Mouse (Mus musculus): ENCODE data around the gene Emilin1.

The Emilin1 gene

DNA sequence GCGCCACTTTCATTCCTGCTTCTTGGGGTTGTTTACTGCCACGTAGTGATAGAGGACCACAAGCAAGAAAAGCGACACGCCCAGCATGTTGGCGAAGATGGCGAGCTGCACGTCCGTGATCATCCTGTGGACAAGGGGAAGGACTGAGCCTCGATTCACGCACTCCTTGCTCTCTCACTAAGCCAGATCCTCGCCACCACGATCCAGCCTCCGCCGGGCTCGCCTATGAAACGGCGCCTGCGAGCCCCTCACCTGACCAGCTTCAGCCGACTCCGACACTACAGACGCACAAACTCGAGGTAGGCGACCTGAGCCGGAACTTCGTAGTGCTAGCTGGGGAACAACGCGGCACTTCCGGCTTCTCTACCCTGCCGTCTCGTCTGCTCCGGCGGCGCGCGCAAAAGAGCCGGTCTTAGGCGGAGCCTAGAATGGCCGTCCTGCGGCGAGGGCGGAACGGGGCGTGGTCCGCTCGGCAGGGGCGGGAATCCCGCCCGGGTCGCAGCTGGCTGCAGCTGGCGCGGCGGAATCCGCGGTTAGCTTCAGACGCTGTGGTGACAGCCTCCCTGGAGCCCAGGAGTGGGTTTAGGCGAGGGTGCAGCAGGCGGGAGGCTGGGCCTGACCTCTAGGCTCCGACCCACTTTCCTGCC is 5.7 kb upstream of the Emilin1 start, which contains the start of gene Ost4:
TSS of gene Ost4 (minus strand) at position 376 of the 647 bp plus-strand sequence.
- DNase-seq (ENCODE audit: low spot score), result peak; percentile 96

DNA sequence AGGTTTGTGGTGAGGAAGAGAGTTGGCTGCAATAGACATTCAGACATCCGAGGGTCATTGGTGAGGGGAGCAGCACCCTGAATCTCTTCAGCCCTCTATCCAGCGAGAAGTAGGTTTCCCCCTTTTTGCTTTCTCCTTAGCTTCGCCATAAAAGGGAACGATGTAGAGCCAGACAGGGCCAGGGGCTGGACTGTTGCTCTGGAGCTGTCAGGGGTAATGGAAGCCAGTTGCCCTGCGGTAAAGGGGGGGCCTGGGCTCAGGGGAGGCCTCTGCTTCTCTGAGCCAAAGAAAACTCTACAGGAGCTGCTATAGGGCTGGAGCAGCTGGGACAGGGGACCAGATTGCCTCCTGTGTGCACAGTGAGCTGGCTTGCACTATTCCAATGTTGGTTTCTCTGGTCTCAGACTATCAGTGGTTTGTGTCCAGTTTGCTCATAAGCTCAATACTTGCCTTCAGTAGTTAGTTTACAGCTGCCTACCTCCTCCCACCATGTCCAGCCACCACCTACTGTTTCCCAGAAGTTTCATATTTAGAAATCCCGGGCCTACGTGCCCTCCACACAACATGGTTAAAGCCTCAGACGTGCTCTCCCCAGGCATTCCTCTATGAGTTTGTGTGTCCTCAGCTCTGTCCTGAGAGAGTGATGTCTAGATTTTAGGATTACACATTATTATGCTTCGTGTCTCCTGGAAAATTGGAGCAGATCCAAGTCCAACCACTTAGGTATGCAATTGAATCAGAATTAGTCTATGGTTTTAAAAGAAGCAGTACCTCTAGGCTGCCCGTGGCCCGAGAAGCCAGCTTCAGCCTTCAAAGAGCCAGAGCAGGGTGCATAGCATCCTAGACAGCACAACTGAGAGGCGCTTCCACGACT is 4.5 kb upstream of the Emilin1 start:
- no peak for DNase-seq (ENCODE audit: low spot score)

DNA sequence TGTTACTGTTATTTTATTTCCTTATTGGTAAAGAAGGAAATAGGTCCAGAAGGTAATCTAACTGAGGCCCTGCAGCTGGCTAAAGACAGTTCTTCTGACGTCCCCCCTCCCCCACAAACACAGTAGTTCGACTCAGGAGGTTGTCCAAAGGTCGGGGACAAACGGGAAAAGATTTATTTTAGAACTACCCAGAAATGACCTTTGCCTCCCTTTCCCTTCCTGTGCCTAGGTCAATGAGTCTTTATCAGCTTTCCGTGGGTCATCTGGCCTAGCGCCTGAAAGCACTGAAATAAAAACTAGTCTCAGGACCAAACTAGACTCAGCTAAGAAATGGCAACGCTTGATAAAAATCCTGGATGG is 3.9 kb upstream of the Emilin1 start:
- DNase-seq (ENCODE audit: low spot score), result no peak

DNA sequence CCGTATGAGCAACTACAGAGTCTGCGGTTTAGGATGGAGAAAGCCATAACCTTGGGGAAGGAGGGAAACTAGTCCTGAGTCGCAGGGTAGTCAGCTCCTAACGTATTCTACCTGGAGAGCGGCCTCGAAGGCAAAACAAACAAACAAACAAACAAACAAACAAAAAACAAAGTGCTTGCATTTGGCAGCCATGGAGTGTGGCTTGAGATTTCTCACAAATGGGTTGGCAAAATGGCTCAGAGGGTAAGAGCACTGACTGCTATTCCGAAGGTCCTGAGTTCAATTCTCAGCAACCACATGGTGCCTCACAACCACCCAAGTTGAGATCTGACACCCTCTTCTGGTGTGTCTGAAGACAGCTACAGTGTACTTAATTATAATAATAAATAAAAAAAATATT is 3.3 kb upstream of the Emilin1 start:
- no peak for DNase-seq (ENCODE audit: low spot score)

DNA sequence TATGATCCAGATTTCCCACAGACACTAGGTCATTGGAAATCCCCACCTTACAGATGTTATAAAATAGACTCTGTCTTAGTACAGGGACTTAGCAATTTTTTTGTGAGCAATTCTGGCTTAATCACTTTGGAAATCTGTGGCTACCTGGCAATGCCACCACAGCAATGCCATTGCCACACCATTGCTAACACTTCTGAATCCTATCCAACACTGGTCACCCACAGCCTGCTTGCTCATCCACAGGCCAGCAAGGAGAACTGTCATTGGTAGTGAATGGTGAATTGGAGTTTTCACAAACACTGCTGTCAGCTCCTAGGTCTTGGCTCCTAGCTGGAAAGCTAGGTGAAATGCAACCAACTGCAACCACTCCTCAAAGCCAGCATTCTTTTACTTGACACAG is 2.7 kb upstream of the Emilin1 start:
- no peak for DNase-seq (ENCODE audit: low spot score)

DNA sequence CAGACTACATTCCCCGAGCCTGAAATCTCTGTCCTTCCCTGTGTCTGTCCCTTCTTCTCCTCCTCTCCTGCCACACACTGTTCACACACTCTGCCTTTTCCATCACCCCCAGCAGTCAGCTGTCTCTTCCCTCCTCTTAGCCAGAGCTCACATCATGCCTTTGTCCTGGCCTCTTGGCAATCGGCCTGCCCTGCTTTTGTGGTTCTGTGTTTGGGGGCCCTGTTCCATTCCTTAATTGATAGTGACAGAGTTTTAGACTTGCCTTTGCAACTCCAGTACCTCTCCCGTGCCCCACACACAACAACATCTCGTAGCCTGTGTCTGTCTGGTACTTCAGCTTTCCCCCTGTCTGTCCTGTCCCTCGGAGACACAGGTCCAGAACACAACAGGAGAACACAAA is 1.0 kb upstream of the Emilin1 start:
- no peak for DNase-seq (ENCODE audit: low spot score)

DNA sequence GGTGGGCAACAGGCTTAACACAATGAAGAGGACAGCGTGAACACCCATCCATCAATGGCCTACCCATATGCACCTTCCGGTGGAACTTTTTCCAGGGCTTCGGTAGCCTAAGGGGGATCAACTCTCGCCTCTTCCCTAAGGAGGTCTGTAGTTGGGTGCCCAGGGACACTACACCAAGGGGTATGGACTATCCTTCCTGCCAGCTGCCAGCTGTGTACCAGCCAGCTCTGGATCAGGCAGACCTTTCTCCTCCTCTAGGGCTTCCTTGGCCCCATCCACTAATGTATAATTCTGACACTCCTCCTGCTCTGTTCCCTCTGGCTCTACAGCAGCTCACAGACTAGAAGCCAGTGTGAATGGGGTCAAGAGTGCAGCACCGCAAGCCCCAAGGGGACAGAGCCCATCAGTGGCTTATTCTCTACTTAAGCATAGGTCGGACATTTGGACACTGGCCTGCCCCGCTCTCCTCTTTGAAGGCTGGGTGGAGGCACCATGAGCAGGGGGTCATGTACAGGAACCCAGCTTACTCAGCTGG is 966 bp downstream of the Emilin1 start:
- DNase-seq (ENCODE audit: low spot score), result no peak

DNA sequence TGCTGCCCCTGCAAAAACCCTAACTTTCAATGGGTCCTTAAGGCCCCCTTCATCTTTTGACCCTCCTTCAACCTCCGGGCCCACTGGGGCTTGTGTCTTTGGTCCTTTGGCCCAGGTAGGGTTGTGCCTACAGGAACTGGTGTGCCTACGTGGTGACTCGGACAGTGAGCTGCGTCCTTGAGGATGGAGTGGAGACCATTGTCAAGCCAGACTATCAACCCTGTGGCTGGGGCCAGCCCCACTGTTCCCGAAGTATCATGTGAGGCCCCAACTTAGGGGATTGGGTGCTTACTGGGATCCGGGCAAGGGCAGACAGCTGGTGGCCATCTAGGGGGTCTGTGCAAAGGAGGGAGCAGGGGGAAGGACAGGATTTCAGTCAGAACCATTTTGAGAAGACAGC is 1.6 kb downstream of the Emilin1 start:
- no peak for DNase-seq (ENCODE audit: low spot score)

DNA sequence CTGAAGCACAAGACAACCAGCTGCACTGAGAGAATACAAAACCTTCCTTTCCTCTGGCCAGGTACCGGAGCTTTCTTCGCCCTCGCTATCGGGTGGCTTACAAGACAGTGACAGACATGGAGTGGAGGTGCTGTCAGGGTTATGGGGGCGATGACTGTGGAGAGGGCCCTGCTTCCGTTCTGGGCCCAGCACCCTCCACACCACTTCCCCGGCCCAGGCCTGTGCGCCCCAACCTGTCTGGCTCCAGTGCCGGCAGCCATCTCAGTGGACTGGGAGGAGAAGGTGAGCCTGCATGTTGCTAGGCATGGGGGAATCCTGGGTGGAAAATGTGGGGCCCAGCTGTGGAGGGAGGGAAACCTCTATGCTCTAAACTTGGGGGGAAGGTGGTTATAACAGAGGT is 2.3 kb downstream of the Emilin1 start:
- peak; percentile 12 for DNase-seq (ENCODE audit: low spot score)

DNA sequence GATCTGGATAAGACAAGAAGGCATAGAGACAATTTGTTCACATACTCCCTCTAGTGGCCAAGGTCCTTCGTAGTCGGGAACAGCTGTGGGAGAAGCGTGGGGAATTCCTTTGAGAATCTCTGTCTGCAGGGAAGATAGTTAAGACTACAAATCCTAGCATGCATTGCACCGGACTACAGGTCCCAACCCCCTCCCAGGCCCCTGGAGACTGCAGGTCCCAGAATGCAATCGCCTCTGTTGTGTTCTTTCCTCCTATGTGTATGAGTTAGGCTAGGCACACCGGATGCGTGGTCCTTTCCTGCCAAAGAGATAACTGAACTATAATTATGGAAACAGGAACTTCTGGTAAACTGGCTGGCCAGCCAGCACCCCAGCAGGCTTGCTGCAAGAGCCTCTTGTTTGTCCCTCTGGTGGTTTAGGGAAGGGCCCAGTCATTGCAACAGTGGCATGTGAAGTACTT is 2.8 kb downstream of the Emilin1 start:
- DNase-seq (ENCODE audit: low spot score), result peak; percentile 52

DNA sequence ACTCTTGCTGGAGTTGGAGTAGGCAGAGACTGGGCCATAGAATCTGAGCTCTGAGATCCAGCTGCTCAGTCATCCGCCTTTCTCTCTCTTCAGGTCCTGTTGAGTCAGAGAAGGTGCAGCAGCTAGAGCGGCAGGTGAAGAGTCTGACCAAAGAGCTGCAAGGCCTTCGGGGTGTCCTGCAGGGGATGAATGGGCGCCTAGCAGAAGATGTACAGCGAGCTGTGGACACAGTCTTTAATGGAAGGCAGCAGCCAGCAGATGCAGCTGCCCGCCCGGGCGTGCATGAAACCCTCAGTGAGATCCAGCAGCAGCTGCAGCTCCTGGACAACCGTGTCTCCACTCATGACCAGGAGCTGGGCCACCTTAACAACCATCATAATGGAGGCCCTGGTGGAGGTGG is 3.6 kb downstream of the Emilin1 start:
- no peak for DNase-seq (ENCODE audit: low spot score)

DNA sequence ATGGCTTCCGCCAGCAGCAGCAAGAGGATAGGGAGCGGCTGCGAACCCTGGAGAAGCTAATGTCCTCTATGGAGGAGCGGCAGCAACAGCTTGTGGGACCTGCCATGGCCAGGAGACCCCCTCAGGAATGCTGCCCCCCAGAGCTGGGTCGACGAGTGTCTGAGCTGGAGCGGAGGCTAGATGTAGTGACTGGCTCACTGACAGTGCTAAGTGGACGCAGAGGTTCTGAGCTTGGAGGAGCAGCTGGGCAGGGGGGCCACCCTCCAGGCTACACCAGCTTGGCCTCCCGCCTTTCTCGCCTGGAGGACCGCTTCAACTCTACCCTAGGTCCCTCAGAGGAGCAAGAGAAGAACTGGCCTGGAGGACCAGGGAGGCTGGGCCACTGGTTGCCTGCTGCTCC is 4.1 kb downstream of the Emilin1 start:
- no peak for DNase-seq (ENCODE audit: low spot score)

DNA sequence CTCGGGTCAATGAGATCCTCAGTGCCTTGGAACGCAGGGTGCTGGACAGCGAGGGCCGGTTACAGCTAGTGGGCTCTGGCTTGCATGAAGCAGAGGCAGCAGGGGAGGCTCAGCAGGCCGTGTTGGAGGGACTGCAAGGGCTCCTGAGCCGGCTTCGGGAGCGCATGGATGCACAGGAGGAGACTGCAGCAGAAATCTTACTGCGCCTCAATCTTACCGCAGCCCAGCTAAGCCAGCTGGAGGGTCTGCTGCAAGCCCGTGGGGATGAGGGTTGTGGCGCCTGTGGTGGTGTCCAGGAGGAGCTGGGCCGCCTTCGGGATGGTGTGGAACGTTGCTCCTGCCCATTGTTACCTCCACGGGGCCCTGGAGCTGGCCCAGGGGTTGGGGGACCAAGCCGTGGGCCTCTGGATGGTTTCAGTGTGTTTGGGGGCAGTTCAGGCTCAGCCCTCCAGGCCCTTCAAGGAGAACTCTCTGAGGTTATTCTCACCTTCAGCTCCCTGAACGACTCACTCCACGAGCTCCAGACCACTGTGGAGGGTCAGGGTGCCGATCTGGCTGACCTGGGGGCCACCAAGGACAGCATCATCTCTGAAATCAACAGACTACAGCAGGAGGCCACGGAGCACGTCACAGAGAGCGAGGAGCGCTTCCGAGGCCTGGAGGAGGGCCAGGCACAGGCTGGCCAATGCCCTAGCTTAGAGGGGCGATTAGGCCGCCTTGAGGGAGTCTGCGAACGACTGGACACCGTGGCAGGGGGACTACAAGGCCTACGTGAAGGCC is 4.9 kb downstream of the Emilin1 start:
- DNase-seq (ENCODE audit: low spot score), result no peak

DNA sequence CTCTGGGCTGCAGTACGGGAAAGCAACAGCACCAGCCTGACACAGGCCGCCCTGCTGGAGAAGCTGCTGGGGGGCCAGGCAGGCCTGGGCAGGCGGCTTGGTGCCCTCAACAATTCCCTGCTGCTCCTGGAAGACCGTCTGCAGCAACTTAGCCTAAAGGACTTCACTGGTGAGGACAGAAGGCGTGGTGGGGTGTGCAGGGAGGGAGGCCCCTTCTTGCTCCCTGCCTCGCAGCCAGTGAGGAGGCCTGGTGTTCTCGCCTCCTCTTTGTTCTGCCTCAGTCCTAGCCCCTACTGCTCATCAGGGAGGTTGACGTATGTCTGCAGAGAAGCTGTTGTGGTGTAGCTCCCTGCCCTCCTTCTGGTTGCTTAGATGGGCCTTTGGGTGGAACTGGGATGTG is 5.5 kb downstream of the Emilin1 start:
- DNase-seq (ENCODE audit: low spot score), result no peak

DNA sequence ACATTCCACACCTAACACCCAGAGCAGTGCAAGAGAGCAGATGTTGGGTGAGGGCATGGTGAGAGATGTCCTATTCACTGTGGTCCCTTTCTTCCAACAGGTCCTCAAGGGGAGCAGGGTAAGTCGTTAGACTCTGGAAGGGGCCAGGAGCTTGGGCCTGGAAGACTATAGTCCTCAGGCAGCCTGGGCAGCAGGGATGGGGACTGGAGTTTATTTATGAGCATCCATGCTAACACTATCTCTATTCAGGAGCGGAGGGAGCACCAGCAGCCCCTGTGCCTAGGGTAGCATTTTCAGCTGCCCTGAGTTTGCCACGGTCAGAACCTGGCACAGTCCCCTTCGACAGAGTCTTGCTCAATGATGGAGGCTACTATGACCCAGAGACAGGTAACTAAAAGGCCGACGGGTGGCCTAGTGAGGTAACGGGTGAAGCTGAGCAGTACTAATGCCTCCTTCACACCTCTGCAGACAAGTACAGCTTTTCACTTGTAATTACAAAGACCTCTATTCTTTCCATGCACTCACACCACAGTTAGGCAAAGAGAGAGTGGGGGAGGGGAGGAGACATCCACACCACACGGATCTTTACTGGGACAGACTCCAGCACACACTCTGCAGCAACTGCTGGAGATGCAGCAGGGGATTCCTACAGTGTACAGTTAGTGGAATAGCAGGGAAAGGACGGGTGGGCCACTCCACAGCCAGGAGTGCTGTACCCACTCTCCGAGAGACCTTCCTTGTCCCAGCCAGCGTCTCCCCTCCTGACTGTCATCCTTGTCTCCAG is 6.8 kb downstream of the Emilin1 start:
- no peak for DNase-seq (ENCODE audit: low spot score)

DNA sequence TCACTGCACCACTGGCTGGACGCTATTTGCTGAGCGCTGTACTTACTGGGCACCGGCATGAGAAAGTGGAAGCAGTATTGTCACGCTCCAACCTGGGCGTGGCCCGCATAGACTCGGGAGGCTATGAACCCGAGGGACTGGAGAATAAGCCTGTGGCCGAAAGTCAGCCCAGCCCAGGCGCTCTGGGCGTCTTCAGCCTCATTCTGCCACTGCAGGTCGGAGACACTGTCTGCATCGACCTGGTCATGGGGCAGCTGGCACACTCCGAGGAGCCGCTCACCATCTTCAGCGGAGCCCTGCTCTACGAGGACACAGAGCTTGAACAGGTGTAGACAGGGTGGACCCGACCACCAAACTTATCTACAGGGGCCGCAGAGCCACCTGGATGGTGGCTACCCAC is 7.4 kb downstream of the Emilin1 start:
- no peak for DNase-seq (ENCODE audit: low spot score)

DNA sequence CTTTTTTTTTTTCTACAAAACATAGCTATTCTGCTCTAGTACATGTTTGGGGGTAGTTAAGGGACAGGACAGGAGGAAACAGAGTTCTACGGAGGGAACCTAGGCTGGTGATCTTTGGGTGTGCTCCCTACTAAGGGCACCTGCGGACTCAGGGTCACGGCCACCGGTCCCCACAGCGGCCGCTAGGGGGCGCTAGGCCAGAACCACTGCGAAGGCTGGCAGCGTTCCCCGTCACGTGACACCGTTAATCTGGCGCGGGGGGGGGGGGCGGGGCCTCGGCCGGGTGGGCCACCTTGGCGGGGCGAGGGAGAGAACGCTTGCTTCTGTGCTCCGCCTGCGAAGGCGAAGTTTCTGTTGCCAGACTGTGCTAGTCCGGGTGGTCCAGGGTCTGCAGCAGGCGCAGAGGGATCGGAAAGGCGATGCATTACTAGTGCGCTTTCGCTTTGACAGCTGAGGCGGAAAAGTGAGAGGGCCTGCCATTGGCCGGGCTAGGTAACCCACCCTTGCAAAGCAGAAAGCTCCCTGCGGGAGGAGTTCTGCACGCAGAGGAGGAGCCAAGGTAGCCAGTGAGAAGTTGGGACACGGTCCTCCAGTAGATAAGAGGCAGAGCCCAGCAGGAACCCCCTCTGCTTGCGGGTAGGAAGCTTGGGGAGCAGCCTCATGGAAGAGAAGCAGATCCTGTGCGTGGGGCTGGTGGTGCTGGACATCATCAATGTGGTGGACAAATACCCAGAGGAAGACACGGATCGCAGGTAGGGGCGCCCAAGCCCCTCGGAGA is 8.2 kb downstream of the Emilin1 start, which contains the start of gene Khk:
TSS of gene Khk (plus strand) at position 176 of the 778 bp plus-strand sequence.
- peak; percentile 89 for DNase-seq (ENCODE audit: low spot score)

DNA sequence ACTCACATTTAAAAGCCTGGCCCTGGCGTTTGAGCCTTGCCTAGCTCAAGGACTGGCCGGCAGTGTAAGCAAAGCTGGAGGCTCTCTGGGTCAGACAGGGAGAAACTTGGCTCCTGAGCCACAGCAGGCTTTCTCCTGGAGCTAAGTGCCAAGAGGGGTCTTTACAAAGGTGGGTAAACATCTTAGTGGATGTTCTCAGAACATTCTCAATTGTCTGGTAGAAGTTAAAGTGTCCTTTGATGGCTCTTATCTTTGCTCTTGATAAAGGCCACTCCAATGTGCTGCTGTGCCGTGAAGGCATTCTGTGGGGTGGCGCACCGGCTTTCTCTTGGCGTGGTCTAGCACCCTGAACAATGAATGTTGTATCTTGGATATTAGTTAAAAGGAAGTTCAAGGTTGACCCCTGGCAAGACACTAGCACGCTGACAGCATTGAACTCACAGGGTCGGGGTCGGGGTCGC is 9.4 kb downstream of the Emilin1 start:
- DNase-seq (ENCODE audit: low spot score), result no peak

DNA sequence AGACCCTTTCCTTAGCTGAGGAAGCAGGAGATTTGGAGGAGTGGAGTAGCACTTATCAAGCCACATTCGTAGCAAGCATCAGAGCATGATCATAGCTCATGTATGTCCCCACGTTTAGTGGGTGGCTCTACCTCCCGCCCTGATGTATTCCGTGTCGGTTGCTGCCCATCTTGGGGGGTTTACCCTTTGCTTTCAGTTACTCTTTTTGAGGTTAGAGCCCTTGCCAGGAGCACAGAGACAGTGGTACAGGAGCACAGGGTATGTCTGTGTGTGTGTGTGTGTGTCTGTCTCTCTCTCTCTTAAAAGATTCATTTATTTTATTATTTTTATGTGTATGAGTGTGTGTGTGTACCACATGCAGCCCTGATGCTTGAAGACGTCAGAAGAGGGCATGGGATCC is 9.9 kb downstream of the Emilin1 start:
- DNase-seq (ENCODE audit: low spot score), result no peak

DNA sequence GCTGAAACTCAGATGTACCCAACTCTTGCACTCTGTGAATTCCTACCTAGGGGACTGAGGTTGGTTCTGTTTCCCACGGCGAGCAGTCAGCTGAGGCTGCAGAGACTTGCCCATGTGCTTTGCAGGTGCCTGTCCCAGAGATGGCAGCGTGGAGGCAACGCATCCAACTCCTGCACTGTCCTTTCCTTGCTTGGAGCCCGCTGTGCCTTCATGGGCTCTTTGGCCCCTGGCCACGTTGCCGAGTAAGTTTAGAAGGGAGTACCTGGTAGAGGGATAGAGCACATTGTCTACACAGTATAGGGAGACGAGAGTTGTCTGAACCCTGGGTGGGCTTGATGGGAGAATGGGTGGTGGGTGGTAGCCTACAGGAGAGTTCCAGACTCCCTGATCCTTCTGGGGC is 11.4 kb downstream of the Emilin1 start:
- no peak for DNase-seq (ENCODE audit: low spot score)

DNA sequence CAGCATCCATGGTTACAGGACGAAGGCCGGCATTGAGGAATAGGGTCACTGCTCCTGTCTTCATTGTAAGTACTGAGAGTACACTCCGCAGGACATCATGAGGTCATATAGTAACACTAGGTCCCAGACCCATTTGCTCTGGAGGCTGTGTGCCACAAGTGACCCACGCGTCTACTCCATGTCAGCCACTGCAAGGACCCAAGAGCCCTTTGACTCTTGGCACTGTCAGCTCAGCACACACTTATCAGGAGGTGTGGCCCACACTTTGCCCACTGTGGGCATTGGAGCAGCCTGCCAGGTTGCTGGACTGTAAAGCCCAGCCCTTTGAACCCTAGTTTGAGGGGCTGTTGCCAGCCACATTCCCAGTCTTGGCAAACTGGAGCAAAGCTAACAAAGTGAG is 12.0 kb downstream of the Emilin1 start:
- DNase-seq (ENCODE audit: low spot score), result no peak

Measured in T-cell, adult 2 months (primary cell).